17 mouse cellular contexts compared by ENCODE assay signal in the genomic region with DNA sequence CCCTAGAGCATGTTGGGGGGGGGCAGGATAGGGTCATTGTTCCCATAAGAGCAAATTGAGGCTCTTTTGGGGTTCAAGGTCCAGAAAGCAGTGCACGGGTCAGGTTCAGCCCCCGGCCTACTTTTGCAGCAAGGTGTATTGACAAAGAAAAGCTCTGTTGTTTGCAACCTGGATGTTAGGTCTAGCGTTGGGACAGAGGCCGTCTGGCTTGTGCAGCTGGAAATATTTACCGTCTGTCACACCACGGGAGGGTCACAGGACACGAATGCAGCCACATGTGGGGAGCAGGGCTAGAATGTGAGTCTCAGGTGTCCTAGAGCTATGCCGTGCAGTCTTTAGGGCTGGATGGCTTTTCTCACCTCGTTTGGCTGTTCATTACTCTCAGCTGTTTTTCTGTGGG. TPM values are rescaled to one million over a fixed set of nuclear protein-coding genes. Genes with fewer than 3 reads are reported as not detected.
DNase-seq lines count a peak whose midpoint lies in the region; ATAC-seq and TF ChIP-seq lines count a peak whose summit lies in the region.
"Had no signal": no experiment of that assay in that cellular context is flagged by ENCODE, and none has a peak within 500 bp of the region (broad histone marks: within the 10 kb centered on the region; RNA-seq: fewer than 3 reads in every experiment).

No protein-coding gene starts in this region.

- TF ChIP-seq EP300 in liver, postnatal 0 days (IDR thresholded peaks at IDR 0.05; ENCODE audit: low read depth) = no peak

- H3K27ac ChIP-seq in left cerebral cortex, adult 2 months = peak overlapping the region; percentile 70; the same call in 1 of the 2 replicates
- peak overlapping the region; percentile 72 for H3K27ac ChIP-seq in embryonic facial prominence, embryonic 10.5 days (replicated peaks)
- peak overlapping the region; percentile 87 for H3K27ac ChIP-seq in limb, embryonic 10.5 days
- H3K27ac ChIP-seq in liver, postnatal 0 days (ENCODE audit: low read depth) = peak overlapping the region; percentile 81
- H3K27ac ChIP-seq in neural tube, embryonic 15.5 days (replicated peaks) = no peak overlapping the region
- H3K27ac ChIP-seq: embryonic facial prominence, embryonic 15.5 days had no signal

- peak overlapping the region; percentile 42; the same call in 1 of the 2 replicates for H3K4me2 ChIP-seq in liver, postnatal 0 days (ENCODE audit: low read depth, low read length)
- no peak overlapping the region for H3K4me2 ChIP-seq in neural tube, embryonic 15.5 days
- H3K4me2 ChIP-seq: embryonic facial prominence, embryonic 15.5 days; midbrain, embryonic 11.5 days had no signal

- intact Hi-C loops in left cerebral cortex, adult 2 months (cut with DNase I) = no loop called here
- intact Hi-C loops in left cerebral cortex, postnatal 4 days (cut with DNase I) = no loop called here

- TF ChIP-seq CTCF in left cerebral cortex, adult 2 months (IDR thresholded peaks at IDR 0.05) = no peak
- TF ChIP-seq CTCF in liver, postnatal 0 days (IDR thresholded peaks at IDR 0.05; ENCODE audit: low read depth) = no peak

- no peaks in the 10 kb centered on the region for H3K9me3 ChIP-seq in embryonic facial prominence, embryonic 10.5 days
- no peaks in the 10 kb centered on the region for H3K9me3 ChIP-seq in limb, embryonic 10.5 days (replicated peaks)
- no peaks in the 10 kb centered on the region for H3K9me3 ChIP-seq in liver, postnatal 0 days (ENCODE audit: low read length)
- no peaks in the 10 kb centered on the region for H3K9me3 ChIP-seq in neural tube, embryonic 15.5 days (replicated peaks)
- H3K9me3 ChIP-seq: embryonic facial prominence, embryonic 15.5 days had no signal

- no peaks in the 10 kb centered on the region for H3K27me3 ChIP-seq in embryonic facial prominence, embryonic 10.5 days (replicated peaks; ENCODE audit: low read depth, poor library complexity, severe bottlenecking)
- H3K27me3 ChIP-seq in limb, embryonic 10.5 days (ENCODE audit: low read depth, poor library complexity, severe bottlenecking) = no peaks in the 10 kb centered on the region
- H3K27me3 ChIP-seq in liver, postnatal 0 days (ENCODE audit: insufficient read depth, low read length) = no peaks in the 10 kb centered on the region
- no peaks in the 10 kb centered on the region for H3K27me3 ChIP-seq in neural tube, embryonic 15.5 days (replicated peaks)
- H3K27me3 ChIP-seq: embryonic facial prominence, embryonic 15.5 days had no signal

- H3K36me3 ChIP-seq in embryonic facial prominence, embryonic 10.5 days (replicated peaks) = peaks cover 97% of the 10 kb centered on the region
- peaks cover 69% of the 10 kb centered on the region for H3K36me3 ChIP-seq in limb, embryonic 10.5 days
- peaks cover 20% of the 10 kb centered on the region for H3K36me3 ChIP-seq in liver, postnatal 0 days (replicated peaks; ENCODE audit: insufficient read depth, low read length)
- H3K36me3 ChIP-seq in neural tube, embryonic 15.5 days = peaks cover 58% of the 10 kb centered on the region

- 58% methylated on average over 9 of the region's 9 CpGs for WGBS in embryonic facial prominence, embryonic 10.5 days
- 48% methylated on average over 9 of the region's 9 CpGs for WGBS in limb, embryonic 10.5 days
- WGBS in liver, postnatal 0 days (ENCODE audit: insufficient replicate concordance) = 69% methylated on average over 9 of the region's 9 CpGs
- WGBS in neural tube, embryonic 15.5 days = 77% methylated on average over 9 of the region's 9 CpGs

- H3K9ac ChIP-seq in liver, postnatal 0 days (replicated peaks) = no peak overlapping the region
- H3K9ac ChIP-seq in neural tube, embryonic 15.5 days (replicated peaks) = no peak overlapping the region
- H3K9ac ChIP-seq: embryonic facial prominence, embryonic 15.5 days had no signal

- no peak for DNase-seq in left cerebral cortex, adult 2 months (ENCODE audit: extremely low spot score in 1 of 2, low spot score in 2 of 2)
- DNase-seq in left cerebral cortex, postnatal 4 days = no peak
- peak; percentile 56 for DNase-seq in embryonic facial prominence, embryonic 10.5 days (ENCODE audit: low spot score)
- peak; percentile 67 for DNase-seq in limb, embryonic 10.5 days (ENCODE audit: low spot score)
- peak; percentile 43 for DNase-seq in liver, postnatal 0 days
- DNase-seq in ovary, postnatal 14 days (ENCODE audit: low spot score) = no peak
- no peak for DNase-seq in right cerebral cortex, adult 2 months (ENCODE audit: low spot score in 2 of 2)
- DNase-seq: cerebellum, adult 8-10 months; kidney, adult 2 months; kidney, postnatal 10 days; layer of hippocampus, postnatal 36 days; lung, postnatal 14 days; right cerebral cortex, adult 18-20 months had no signal

- peaks cover 38% of the 10 kb centered on the region for H3K4me1 ChIP-seq in embryonic facial prominence, embryonic 10.5 days
- peaks cover 48% of the 10 kb centered on the region for H3K4me1 ChIP-seq in limb, embryonic 10.5 days
- H3K4me1 ChIP-seq in liver, postnatal 0 days (ENCODE audit: insufficient read depth) = peaks cover 15% of the 10 kb centered on the region
- H3K4me1 ChIP-seq in neural tube, embryonic 15.5 days = peaks cover 14% of the 10 kb centered on the region

- no peak overlapping the region for H3K4me3 ChIP-seq in left cerebral cortex, adult 2 months
- no peak overlapping the region for H3K4me3 ChIP-seq in embryonic facial prominence, embryonic 10.5 days
- H3K4me3 ChIP-seq in limb, embryonic 10.5 days = no peak overlapping the region
- no peak overlapping the region for H3K4me3 ChIP-seq in liver, postnatal 0 days (ENCODE audit: low read depth, low read length)
- no peak overlapping the region for H3K4me3 ChIP-seq in neural tube, embryonic 15.5 days (replicated peaks)
- H3K4me3 ChIP-seq: embryonic facial prominence, embryonic 15.5 days; layer of hippocampus, adult 2 months had no signal

- ATAC-seq in liver, postnatal 0 days = peak; percentile 78
- ATAC-seq in neural tube, embryonic 15.5 days (ENCODE audit: low FRiP score) = no peak

RNA-seq across cellular contexts. Expression of gene Fam129b, which starts 42.5 kb away (rescaled TPM):
- total RNA-seq in left cerebral cortex, adult 2 months (2021) = 10 to 100 TPM; 24.4 to 31.4 TPM
- 10 to 100 TPM; 55.1 to 63.3 TPM for total RNA-seq in left cerebral cortex, postnatal 4 days (2021)
- 43.9 and 46.4 TPM in 2 replicates for polyA plus RNA-seq in embryonic facial prominence, embryonic 10.5 days (2016; fragmentation: Nextera tagmentation; extraction: Ambion mirVana)
- 40.9 and 47.9 TPM in 2 replicates for polyA plus RNA-seq in limb, embryonic 10.5 days (2016; fragmentation: Nextera tagmentation; extraction: Ambion mirVana)
- polyA plus RNA-seq in liver, postnatal 0 days (2015; fragmentation: Nextera tagmentation; extraction: Ambion mirVana) = 5.2 and 5.9 TPM in 2 replicates
- 30.7 and 34.7 TPM in 2 replicates for polyA plus RNA-seq in neural tube, embryonic 15.5 days (2015; fragmentation: Nextera tagmentation; extraction: Ambion mirVana)

RNA-seq across cellular contexts. Expression of gene Rpl12, which starts 43.0 kb away (rescaled TPM):
- total RNA-seq in left cerebral cortex, adult 2 months (2021) = 100 to 1,000 TPM; 110 to 129 TPM
- total RNA-seq in left cerebral cortex, postnatal 4 days (2021) = 100 to 1,000 TPM; 200 to 215 TPM
- 196 and 200 TPM in 2 replicates for polyA plus RNA-seq in embryonic facial prominence, embryonic 10.5 days (2016; fragmentation: Nextera tagmentation; extraction: Ambion mirVana)
- 194 and 232 TPM in 2 replicates for polyA plus RNA-seq in limb, embryonic 10.5 days (2016; fragmentation: Nextera tagmentation; extraction: Ambion mirVana)
- 103 and 104 TPM in 2 replicates for polyA plus RNA-seq in liver, postnatal 0 days (2015; fragmentation: Nextera tagmentation; extraction: Ambion mirVana)
- 104 and 116 TPM in 2 replicates for polyA plus RNA-seq in neural tube, embryonic 15.5 days (2015; fragmentation: Nextera tagmentation; extraction: Ambion mirVana)

RNA-seq across cellular contexts. Expression of gene Lrsam1, which starts 43.0 kb away (rescaled TPM):
- total RNA-seq in left cerebral cortex, adult 2 months (2021) = 10 to 100 TPM; 37.6 to 38.2 TPM
- total RNA-seq in left cerebral cortex, postnatal 4 days (2021) = 10 to 100 TPM; 47.6 to 47.7 TPM
- 7.8 and 8.9 TPM in 2 replicates for polyA plus RNA-seq in embryonic facial prominence, embryonic 10.5 days (2016; fragmentation: Nextera tagmentation; extraction: Ambion mirVana)
- polyA plus RNA-seq in limb, embryonic 10.5 days (2016; fragmentation: Nextera tagmentation; extraction: Ambion mirVana) = 5.3 and 7.5 TPM in 2 replicates
- polyA plus RNA-seq in liver, postnatal 0 days (2015; fragmentation: Nextera tagmentation; extraction: Ambion mirVana) = 1.3 and 1.6 TPM in 2 replicates
- 22.0 and 23.5 TPM in 2 replicates for polyA plus RNA-seq in neural tube, embryonic 15.5 days (2015; fragmentation: Nextera tagmentation; extraction: Ambion mirVana)

Comparison
In these comparisons a context has a peak if more than half of its experiments do, and no peak if none do; other contexts are left out.
1. DNase-seq: peak in embryonic facial prominence, embryonic 10.5 days (single experiment), limb, embryonic 10.5 days (single experiment) and liver, postnatal 0 days (single experiment); none in left cerebral cortex, adult 2 months (0 of 2), left cerebral cortex, postnatal 4 days (single experiment), ovary, postnatal 14 days (single experiment) and right cerebral cortex, adult 2 months (0 of 2).